Mouse (Mus musculus) gastrocnemius, adult 2 months (tissue): ENCODE measurements at regions not wholly inside any gene's neighbourhood (a gene's known extent, or its start where the extent isn't known, plus 50 kb on each side); places are given as distances from the start of the nearest gene placed in this dataset.

Source experiments
- DNase-seq: peaks from one replicate; pipeline ENCODE4 v3.0.0; 2022
- H3K27ac ChIP-seq: fragments of 200-600 bp; 2 replicates; pipeline ENCODE4 v1.8.1; 2022; ENCODE audit warnings: mild to moderate bottlenecking
- H3K4me3 ChIP-seq: fragments of 200-600 bp; 2 replicates; pipeline ENCODE4 v1.8.1; 2022; ENCODE audit warnings: mild to moderate bottlenecking, moderate library complexity
- CTCF ChIP-seq: fragments of 200-600 bp; IDR thresholded peaks from 2 replicates; pipeline ENCODE4 v1.8.1; 2022; ENCODE audit warnings: antibody characterized with exemption, mild to moderate bottlenecking, moderate library complexity
- intact Hi-C: fragments of 180-260 bp; cut with DNase I; formaldehyde crosslinking; loops from one replicate; pipeline ENCODE4 v1.15.1; 2025

DNA sequence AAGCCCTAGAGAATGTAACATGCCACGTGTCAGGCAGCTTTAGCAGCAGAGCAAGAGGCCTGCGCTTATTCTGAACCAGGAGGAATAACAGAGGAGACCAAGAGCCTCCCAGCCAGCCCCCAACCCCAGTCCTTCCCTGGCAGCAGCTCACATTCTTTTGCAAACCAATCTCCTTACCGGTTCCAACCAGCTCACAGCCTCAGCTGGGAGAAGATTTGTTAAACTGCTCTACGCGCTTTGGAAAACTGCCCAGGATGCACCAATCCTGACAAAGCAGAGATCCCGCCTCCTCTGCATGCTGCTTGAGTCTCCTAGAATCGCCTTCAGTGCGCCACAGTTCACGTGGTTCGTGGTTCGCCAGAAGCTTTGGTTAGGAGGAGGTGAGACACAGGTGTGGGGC, 51.8 kb downstream of the Gm9376 start:
- TF ChIP-seq CTCF: no peak
- no peak overlapping the region for H3K4me3 ChIP-seq
- intact Hi-C loops: no loop called here
- no peak overlapping the region for H3K27ac ChIP-seq
- DNase-seq: no peak

DNA sequence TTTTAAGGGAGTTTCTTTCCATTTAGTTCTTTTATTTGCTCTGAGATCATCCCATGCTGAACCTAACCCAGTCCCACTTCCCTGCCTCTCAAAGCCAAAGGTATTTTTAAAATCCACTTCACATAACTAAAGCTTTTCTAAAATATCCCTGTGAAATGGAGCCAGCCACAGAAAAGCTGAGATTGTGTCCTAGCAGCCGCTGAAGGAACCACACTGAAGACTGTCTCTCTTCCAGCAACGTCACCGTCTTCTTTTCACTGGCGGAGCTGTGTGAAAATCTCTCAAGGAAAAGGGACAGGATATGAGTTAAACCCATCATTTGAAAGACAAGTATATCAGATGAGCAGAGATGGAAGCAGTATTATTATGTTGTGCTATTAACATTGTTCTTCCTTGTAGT, 53.3 kb downstream of the Gm9376 start:
- H3K4me3 ChIP-seq: no peak overlapping the region
- no peak overlapping the region for H3K27ac ChIP-seq
- no peak for DNase-seq
- intact Hi-C loops: no loop called here
- no peak for TF ChIP-seq CTCF

GRCm38 (mm10) chr14:118321083-118321482, 54.3 kb downstream of the Gm9376 start:
- no peak for TF ChIP-seq CTCF
- no peak overlapping the region for H3K4me3 ChIP-seq
- H3K27ac ChIP-seq: no peak overlapping the region
- intact Hi-C loops: no loop called here
- DNase-seq: no peak

GRCm38 (mm10) chr14:118322003-118322821, 55.5 kb downstream of the Gm9376 start:
- Histone ChIP-seq H3K4me3 (no peak overlapping the region), H3K27ac (no peak overlapping the region)
- TF ChIP-seq CTCF: no peak
- no peak for DNase-seq
- intact Hi-C loops: no loop called here

GRCm38 (mm10) chr14:118322865-118323264, 56.1 kb downstream of the Gm9376 start:
- no peak for DNase-seq
- H3K4me3 ChIP-seq: no peak overlapping the region
- TF ChIP-seq CTCF: no peak
- H3K27ac ChIP-seq: no peak overlapping the region
- intact Hi-C loops: no loop called here

DNA sequence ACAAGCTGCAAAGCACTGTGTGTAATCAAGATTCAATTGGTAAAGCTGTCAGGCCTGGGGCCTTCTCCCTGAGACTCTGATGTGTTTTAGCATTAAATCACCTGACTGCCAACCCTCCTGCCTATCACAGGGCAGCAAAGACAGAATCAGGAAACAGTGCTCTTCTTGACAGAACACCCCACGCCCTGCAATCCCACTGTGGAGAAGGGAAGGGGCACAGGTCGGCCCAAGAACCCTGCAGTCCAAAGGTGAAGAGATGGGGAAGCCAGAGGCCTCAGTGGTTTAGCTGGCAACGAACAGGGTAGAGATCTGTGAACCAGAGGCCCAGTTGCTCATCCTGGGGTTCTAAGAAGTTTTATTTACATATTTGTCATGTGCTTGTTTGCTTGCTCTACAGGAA, 71.3 kb downstream of the Gm9376 start:
- no peak for DNase-seq
- Histone ChIP-seq H3K4me3 (no peak overlapping the region), H3K27ac (no peak overlapping the region)
- no peak for TF ChIP-seq CTCF
- intact Hi-C loops: no loop called here

DNA sequence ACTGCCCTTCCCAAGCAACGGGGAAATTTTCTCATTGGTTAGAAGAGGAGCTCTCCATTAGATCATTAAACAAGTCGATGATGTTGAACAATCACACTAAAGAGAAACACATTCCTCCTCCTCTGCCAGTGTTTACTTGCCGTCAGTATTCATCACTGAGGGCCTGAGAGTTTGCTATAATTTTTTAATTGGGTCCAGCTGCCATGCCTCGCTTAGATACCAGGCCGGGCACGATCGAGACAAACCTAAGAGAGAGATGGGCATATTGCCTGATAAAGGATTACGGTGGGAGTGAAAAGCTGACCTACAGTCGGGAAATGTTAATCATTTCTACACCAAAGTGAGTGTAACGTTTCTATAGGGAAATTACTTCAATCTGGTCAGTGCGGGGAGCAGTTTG, 96.2 kb downstream of the Gm9376 start:
- intact Hi-C loops: no loop called here
- Histone ChIP-seq H3K4me3 (no peak overlapping the region), H3K27ac (no peak overlapping the region)
- no peak for DNase-seq
- no peak for TF ChIP-seq CTCF

DNA sequence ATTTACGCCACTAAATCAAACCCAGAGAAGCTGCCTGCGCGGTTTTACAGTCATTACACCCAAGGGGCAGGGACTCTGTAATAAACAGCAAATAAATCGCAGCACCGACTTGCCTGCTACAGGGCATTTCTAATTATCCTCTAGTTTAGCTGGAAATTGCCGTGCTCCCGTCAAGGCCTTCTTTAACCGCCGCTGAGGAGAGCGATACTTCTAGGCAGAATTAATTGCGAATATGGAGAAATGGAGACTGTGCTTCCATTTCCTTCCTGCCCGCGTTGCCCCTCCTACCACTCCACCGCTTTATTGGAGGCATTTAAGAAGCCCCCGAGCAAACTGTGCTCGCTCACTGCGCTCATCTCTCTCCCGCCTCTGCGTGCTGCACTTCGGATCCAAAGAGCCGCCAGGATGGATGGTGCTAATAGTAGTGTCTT, 96.6 kb downstream of the Gm9376 start:
- no peak for DNase-seq
- no peak for TF ChIP-seq CTCF
- no peak overlapping the region for H3K4me3 ChIP-seq
- intact Hi-C loops: no loop called here
- H3K27ac ChIP-seq: no peak overlapping the region

DNA sequence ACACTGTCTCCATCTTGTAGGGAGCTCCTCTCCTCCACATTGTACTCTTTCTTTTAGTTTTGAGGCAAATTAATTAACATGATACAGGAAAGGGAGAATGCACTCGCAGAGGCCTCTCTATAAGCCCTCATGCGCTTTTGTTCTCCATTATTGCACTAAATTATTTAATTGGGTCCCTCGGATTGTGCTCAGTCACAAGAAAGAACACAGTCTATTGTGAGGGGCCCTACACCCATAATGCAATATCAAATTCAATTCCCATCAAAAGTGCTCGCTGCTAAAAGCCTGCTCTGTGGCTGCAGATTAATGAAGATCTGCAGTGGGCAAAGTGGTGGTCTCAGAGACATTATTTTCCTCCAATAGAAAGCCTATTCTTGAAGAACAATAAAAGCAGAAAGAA, 99.8 kb downstream of the Gm9376 start:
- intact Hi-C loops: no loop called here
- TF ChIP-seq CTCF: no peak
- H3K4me3 ChIP-seq: no peak overlapping the region
- H3K27ac ChIP-seq: no peak overlapping the region
- DNase-seq: no peak

- H3K27ac ChIP-seq: no peak overlapping the region
- no peak overlapping the region for H3K4me3 ChIP-seq
- DNase-seq: no peak
- no peak for TF ChIP-seq CTCF
- intact Hi-C loops: no loop called here
These were observed 102.1 kb downstream of the Gm9376 start for GRCm38 (mm10) chr14:118368619-118369431.

DNA sequence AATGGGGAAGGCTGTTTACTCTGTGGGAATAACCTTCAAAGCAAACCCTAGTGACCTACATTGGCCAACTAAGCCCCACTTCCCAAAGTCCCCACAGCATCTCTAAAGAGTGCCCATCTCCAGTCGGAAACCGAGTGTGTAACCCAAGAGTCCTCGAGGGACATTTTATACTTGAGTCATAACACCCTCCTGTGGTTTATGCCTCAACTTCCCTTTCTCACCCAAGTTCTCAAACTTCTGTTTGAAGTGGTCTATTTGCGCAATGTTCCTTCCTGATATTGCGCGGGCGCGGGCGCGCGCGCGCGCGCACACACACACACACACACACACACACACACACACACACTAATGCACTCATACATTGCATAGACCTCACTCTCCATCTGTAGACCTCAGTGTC, 104.6 kb downstream of the Gm9376 start:
- TF ChIP-seq CTCF: no peak
- no peak overlapping the region for H3K4me3 ChIP-seq
- no peak overlapping the region for H3K27ac ChIP-seq
- intact Hi-C loops: no loop called here
- no peak for DNase-seq

DNA sequence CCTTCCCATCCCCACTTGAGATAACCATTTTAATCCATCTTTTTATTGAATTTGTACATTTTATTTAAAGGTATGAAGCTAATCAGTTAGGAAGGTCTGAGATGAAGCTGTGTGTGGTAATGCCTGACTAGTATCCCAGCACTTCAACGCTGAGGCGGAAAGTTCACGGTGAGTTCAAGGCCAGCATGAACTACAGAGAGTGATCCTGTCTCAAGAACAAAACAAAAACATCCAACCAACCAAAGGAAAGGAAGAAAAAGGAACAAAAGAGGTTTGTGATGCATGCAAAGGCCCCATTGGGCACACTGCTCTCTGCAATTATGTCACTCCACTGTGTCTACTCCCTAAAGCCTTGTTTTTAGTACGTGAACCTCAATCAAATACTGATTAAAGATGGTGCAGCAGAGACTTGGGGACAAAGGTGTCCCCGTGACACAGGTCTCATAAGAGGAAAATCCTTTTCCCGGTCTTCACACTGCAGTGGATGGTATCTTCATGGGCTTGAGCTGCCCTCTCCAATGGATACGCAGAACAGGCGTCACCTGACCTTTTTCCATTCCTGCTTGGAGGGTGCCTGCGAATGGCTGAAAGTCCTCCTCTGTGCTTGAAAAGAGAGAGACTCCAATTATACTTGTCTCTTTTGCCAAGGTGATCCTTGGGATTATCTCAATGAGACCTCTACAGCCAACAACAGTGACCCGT, 108.2 kb downstream of the Gm9376 start:
- DNase-seq: no peak
- H3K27ac ChIP-seq: no peak overlapping the region
- intact Hi-C loops: no loop called here
- no peak overlapping the region for H3K4me3 ChIP-seq
- no peak for TF ChIP-seq CTCF

- Histone ChIP-seq H3K27ac (no peak overlapping the region), H3K4me3 (no peak overlapping the region)
- no peak for TF ChIP-seq CTCF
- intact Hi-C loops: no loop called here
- DNase-seq: no peak
These were observed 108.9 kb downstream of the Gm9376 start for GRCm38 (mm10) chr14:118375641-118376040.
